Mouse (Mus musculus) CH12.LX (cell line): ENCODE data around the gene Atp2c2. TPM values are rescaled to one million over a fixed set of nuclear protein-coding genes. Genes with fewer than 3 reads are reported as not detected.

Experiments used
- DNase-seq: peaks from one replicate; pipeline ENCODE4 v3.0.0-alpha.2; 2013; ENCODE audit errors: extremely low read depth
- H3K27ac ChIP-seq: 2 replicates; pipeline ENCODE4 v1.5.1; 2012; ENCODE audit warnings: low read depth, mild to moderate bottlenecking, control low read depth, moderate library complexity; ENCODE audit not compliant: insufficient read depth
- H3K27me3 ChIP-seq: replicated peaks from 2 replicates; pipeline ENCODE3; 2012; ENCODE audit warnings: inconsistent platforms
- H3K36me3 ChIP-seq, 2 experiments: replicated peaks in 1 of 2; 2 replicates each; pipeline versions ENCODE3 to v1.6.1; 2012; ENCODE audit warnings: inconsistent platforms in 1 of 2, low read length in 1 of 2, mild to moderate bottlenecking in 1 of 2, mixed read lengths in 1 of 2, moderate library complexity in 1 of 2; ENCODE audit not compliant: control insufficient read depth in 1 of 2, insufficient read depth in 1 of 2
- H3K4me1 ChIP-seq, 2 experiments: 2 replicates each; pipeline ENCODE4 v1.6.1; 2012; ENCODE audit warnings: inconsistent platforms in 1 of 2, moderate library complexity in 1 of 2; ENCODE audit not compliant: insufficient read depth in 2 of 2, control insufficient read depth in 1 of 2
- H3K4me2 ChIP-seq: 2 replicates; pipeline ENCODE4 v1.6.1; 2012; ENCODE audit warnings: low read depth, mild to moderate bottlenecking, control low read depth; ENCODE audit not compliant: poor library complexity, insufficient read depth, severe bottlenecking
- H3K4me3 ChIP-seq, 3 experiments: fragments of 150-350 bp in 1 of 3; sonication (generic) in 1 of 3; replicated peaks in 1 of 3; 2 replicates each; pipeline versions ENCODE3 to v1.5.1; 2011 to 2012; ENCODE audit warnings: low read depth in 2 of 3, low read length in 2 of 3, mild to moderate bottlenecking in 2 of 3, moderate library complexity in 2 of 3, control low read depth in 1 of 3, improper control_type of control experiment in 1 of 3, inconsistent platforms in 1 of 3, mixed read lengths in 1 of 3; ENCODE audit not compliant: poor library complexity in 1 of 3
- H3K79me2 ChIP-seq: replicated peaks from 2 replicates; pipeline ENCODE4 v1.6.1; 2012; ENCODE audit warnings: mild to moderate bottlenecking, moderate library complexity; ENCODE audit not compliant: control insufficient read depth, poor library complexity, insufficient read depth, severe bottlenecking; ENCODE audit errors: extremely low read depth
- H3K9ac ChIP-seq: 2 replicates; pipeline ENCODE4 v1.6.1; 2012; ENCODE audit warnings: low read depth, mild to moderate bottlenecking, control low read depth, moderate library complexity; ENCODE audit not compliant: insufficient read depth
- H3K9me3 ChIP-seq: replicated peaks from 2 replicates; pipeline ENCODE3; 2012; ENCODE audit warnings: low read length, inconsistent platforms, mixed read lengths
- BHLHE40 ChIP-seq: IDR thresholded peaks from 2 replicates; pipeline ENCODE4 v1.6.1; 2011; ENCODE audit warnings: mild to moderate bottlenecking, low read depth, low read length, improper control_type of control experiment
- CTCF ChIP-seq, 2 experiments: IDR thresholded peaks in 1 of 2; conservative IDR thresholded peaks in 1 of 2; 2 replicates each; pipeline ENCODE4 v1.5.1; 2011 to 2012; ENCODE audit warnings: low read depth in 2 of 2, low read length in 2 of 2, improper control_type of control experiment in 1 of 2, inconsistent platforms in 1 of 2, mild to moderate bottlenecking in 1 of 2, moderate library complexity in 1 of 2
- GABPA ChIP-seq: IDR thresholded peaks from 2 replicates; pipeline ENCODE4 v1.6.1; 2012; ENCODE audit warnings: low read depth, low read length, improper control_type of control experiment, inconsistent platforms; ENCODE audit not compliant: insufficient replicate concordance
- HCFC1 ChIP-seq: IDR thresholded peaks from 2 replicates; pipeline ENCODE4 v1.6.1; 2012; ENCODE audit warnings: low read depth, mild to moderate bottlenecking, inconsistent platforms, low read length, improper control_type of control experiment
- JUND ChIP-seq: conservative IDR thresholded peaks from 2 replicates; pipeline ENCODE4 v1.6.1; 2011; ENCODE audit warnings: low read depth, low read length, improper control_type of control experiment
- KAT2A ChIP-seq: IDR thresholded peaks from 2 replicates; pipeline ENCODE4 v1.6.1; 2012; ENCODE audit warnings: low read length, improper control_type of control experiment, inconsistent platforms; ENCODE audit not compliant: insufficient replicate concordance
- MAX ChIP-seq: IDR thresholded peaks from 2 replicates; pipeline ENCODE4 v1.6.1; 2011; ENCODE audit warnings: low read length, improper control_type of control experiment
- MAZ ChIP-seq: IDR thresholded peaks from 2 replicates; pipeline ENCODE4 v1.6.1; 2012; ENCODE audit warnings: low read depth, mild to moderate bottlenecking, inconsistent platforms, low read length, improper control_type of control experiment, moderate library complexity
- MXI1 ChIP-seq: IDR thresholded peaks from 2 replicates; pipeline ENCODE4 v1.6.1; 2011; ENCODE audit warnings: mild to moderate bottlenecking, low read depth, low read length, improper control_type of control experiment
- MYC ChIP-seq: IDR thresholded peaks from 2 replicates; pipeline ENCODE4 v1.6.1; 2011; ENCODE audit warnings: low read depth, mild to moderate bottlenecking, improper control_type of control experiment, low read length
- POLR2AphosphoS2 ChIP-seq: IDR thresholded peaks from 2 replicates; pipeline ENCODE4 v1.6.1; 2011; ENCODE audit warnings: low read depth, low read length, improper control_type of control experiment
- TCF12 ChIP-seq: IDR thresholded peaks from 2 replicates; pipeline ENCODE4 v1.6.1; 2014; ENCODE audit warnings: low read depth, mild to moderate bottlenecking, inconsistent platforms, low read length, improper control_type of control experiment
- USF1 ChIP-seq: IDR thresholded peaks from 2 replicates; pipeline ENCODE4 v1.6.1; 2014; ENCODE audit warnings: low read depth, mild to moderate bottlenecking, inconsistent platforms, low read length, improper control_type of control experiment
- USF2 ChIP-seq: conservative IDR thresholded peaks from 2 replicates; pipeline ENCODE4 v1.6.1; 2011; ENCODE audit warnings: low read depth, low read length, improper control_type of control experiment
- ZMIZ1 ChIP-seq: IDR thresholded peaks from 2 replicates; pipeline ENCODE4 v1.6.1; 2012; ENCODE audit warnings: low read depth, mild to moderate bottlenecking, inconsistent platforms, low read length, improper control_type of control experiment
- ZNF384 ChIP-seq: IDR thresholded peaks from 2 replicates; pipeline ENCODE4 v1.6.1; 2012; ENCODE audit warnings: low read depth, low read length, improper control_type of control experiment, inconsistent platforms
- dilution Hi-C: fragments of 300-500 bp; cut with MboI; formaldehyde crosslinking; loops from 2 replicates; pipeline ENCODE4 v1.14.3; 2020; ENCODE audit warnings: low sequenced_read_pairs; ENCODE audit not compliant: extremely low pct_unique_long_range_greater_than_20kb, extremely low pct_ligation_motif_present
- in situ Hi-C: fragments of 300-500 bp; cut with MboI; formaldehyde crosslinking; loops from 3 replicates; pipeline ENCODE4 v1.14.3; 2019; ENCODE audit warnings: low sequenced_read_pairs, low pct_ligation_motif_present, low pct_unique_long_range_greater_than_20kb, mixed read lengths
- polyA plus RNA-seq: library from polyadenylated mRNA; unstranded; fragments of >175 nt; gene quantifications from 2 replicates; pipeline ENCODE4 v1.2.1, GENCODE M21; 2012; ENCODE audit warnings: low read depth; ENCODE audit not compliant: insufficient read length
- total RNA-seq, 2 experiments: library from RNA; depleted of rRNA; stranded (reverse); fragments of 300-350 nt in 1 of 2; fragments of >200 nt in 1 of 2; gene quantifications; 2 replicates each; pipeline ENCODE4 v1.2.3; 2012 to 2014

Atp2c2 gene
- total and polyA plus RNA-seq, 3 experiments, result not detected

DNA sequence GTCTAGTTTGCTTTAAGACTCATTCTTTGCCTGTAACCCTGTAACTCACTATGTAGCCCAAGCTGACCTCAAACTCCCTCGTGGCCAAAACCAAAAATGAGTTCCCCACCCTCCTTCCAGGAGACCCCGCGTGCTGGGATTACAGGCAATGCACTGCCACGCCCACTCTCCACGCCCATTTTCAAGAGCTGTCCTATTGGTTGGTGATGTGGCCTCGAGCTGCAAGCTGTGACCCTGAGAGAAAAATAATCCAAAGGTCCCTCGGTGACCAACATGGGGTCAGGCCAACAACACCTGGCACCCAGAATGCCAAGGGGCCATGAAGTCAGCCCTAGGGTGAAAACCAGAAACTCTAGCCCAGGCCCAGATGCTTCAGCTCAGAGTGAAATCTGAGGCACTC, 94.9 kb downstream of the Atp2c2 start:
- dilution Hi-C loops (no loop called here), in situ Hi-C loops (no loop called here)
- no peak overlapping the region for H3K27ac ChIP-seq
- no peak for TF ChIP-seq MAX
- H3K36me3 ChIP-seq, result no peaks in the 10 kb centered on the region
- peaks cover 5 to 28% of the 10 kb centered on the region in 2 experiments; a peak in 3 of 4 replicates for H3K4me1 ChIP-seq
- no peak overlapping the region for H3K9ac ChIP-seq
- no peaks in the 10 kb centered on the region for H3K9me3 ChIP-seq
- H3K27me3 ChIP-seq, result no peaks in the 10 kb centered on the region
- no peak for DNase-seq
- no peak overlapping the region for H3K4me2 ChIP-seq
- no peak overlapping the region for H3K4me3 ChIP-seq
- H3K79me2 ChIP-seq, result no peaks in the 10 kb centered on the region

DNA sequence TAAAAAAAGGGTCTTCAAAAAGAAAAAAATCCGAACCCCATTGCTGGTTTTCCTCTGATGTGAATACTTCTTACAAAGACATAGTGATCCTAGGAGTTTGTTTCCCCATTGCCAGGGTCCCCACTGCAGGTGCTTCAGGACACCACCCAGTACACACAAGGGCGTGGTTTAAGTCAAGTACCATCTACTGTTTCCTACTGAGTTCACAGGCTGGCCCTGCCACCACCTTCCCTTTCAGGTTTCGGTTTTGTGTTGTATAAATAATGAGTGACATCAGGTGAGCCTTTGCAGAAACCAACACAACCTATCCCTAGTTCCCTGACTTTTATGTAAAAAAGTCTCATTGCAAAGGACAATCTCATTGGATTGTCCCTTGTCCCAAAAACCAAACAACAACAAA, 95.8 kb downstream of the Atp2c2 start:
- H3K27me3 ChIP-seq, result no peaks in the 10 kb centered on the region
- H3K4me1 ChIP-seq, result peaks cover 5 to 25% of the 10 kb centered on the region in 2 experiments; a peak in 3 of 4 replicates
- no peak overlapping the region for H3K27ac ChIP-seq
- dilution Hi-C loops (no loop called here), in situ Hi-C loops (no loop called here)
- H3K9me3 ChIP-seq, result no peaks in the 10 kb centered on the region
- H3K79me2 ChIP-seq, result no peaks in the 10 kb centered on the region
- no peak overlapping the region for H3K4me3 ChIP-seq
- TF ChIP-seq BHLHE40 (no peak), MAZ (no peak), CTCF (conservative IDR thresholded peaks at IDR 0.05 in 1 of 2, IDR thresholded peaks at IDR 0.05 in 1 of 2; ENCODE audit: low read depth in 2 of 2, low read length in 2 of 2) (no peak), ZNF384 (no peak), MYC (no peak), MXI1 (no peak), KAT2A (no peak), TCF12 (no peak), ZMIZ1 (no peak)
- no peak overlapping the region for H3K9ac ChIP-seq
- DNase-seq, result no peak
- no peaks in the 10 kb centered on the region for H3K36me3 ChIP-seq
- no peak overlapping the region for H3K4me2 ChIP-seq

DNA sequence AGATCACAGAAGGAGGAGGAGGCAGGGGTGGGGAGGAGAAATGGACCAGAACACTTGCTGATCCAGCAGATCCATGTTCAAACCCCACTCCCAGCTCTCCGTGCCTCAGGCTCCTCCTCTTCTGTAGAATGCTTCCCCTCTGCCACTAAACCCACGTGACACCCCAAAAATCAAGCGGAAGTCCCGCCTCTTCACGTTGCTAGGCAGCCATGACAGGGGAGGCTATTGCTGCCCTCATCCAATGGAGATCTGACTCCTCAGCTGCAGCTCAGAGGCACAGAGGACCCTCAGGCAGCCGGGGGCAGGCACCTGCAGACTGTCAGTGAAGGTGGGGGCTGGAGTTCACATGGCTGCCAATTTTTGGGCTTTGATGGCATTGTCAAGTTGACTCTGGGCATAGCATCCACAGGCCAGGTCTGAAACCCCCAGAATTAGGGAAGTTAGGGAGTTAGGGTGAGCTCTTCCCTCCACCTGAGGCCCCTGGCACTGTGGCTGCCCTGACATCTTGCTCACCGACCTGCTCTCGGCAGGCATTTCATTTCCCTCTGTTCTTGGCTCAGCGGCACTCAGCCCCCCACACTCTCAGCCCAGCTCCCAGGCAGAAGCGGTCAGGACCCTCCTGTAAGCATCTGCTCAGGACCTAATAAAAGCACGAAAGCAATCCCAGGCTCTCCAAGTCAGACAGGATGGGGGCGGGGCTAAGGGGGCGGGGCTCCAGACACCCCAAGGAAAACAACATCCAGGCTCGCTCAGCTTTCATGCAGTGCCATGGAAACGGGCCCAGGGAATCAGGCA, 98.6 kb downstream of the Atp2c2 start:
- H3K4me3 ChIP-seq, result no peak overlapping the region
- H3K4me1 ChIP-seq, result peaks cover 7 to 24% of the 10 kb centered on the region in 2 experiments
- no peaks in the 10 kb centered on the region for H3K79me2 ChIP-seq
- no peak overlapping the region for H3K27ac ChIP-seq
- TF ChIP-seq USF2, result no peak
- no peak for TF ChIP-seq POLR2AphosphoS2
- no peak for TF ChIP-seq GABPA
- no peak for TF ChIP-seq CTCF (conservative IDR thresholded peaks at IDR 0.05 in 1 of 2, IDR thresholded peaks at IDR 0.05 in 1 of 2; ENCODE audit: low read depth in 2 of 2, low read length in 2 of 2)
- TF ChIP-seq USF1, result peak; percentile 33
- no peak for TF ChIP-seq KAT2A
- TF ChIP-seq HCFC1, result no peak
- TF ChIP-seq JUND, result no peak
- peaks cover 4% of the 10 kb centered on the region for H3K9me3 ChIP-seq
- in situ Hi-C loops (no loop called here), dilution Hi-C loops (no loop called here)
- H3K36me3 ChIP-seq, result no peaks in the 10 kb centered on the region
- no peak for DNase-seq
- H3K9ac ChIP-seq, result no peak overlapping the region
- H3K4me2 ChIP-seq, result peak overlapping the region; percentile 10; the same call in 1 of the 2 replicates
- no peaks in the 10 kb centered on the region for H3K27me3 ChIP-seq
